Mouse (Mus musculus) limb, embryonic 11.5 days (tissue): Measurements from ENCODE around the gene Herc6. TPM values are rescaled to one million over a fixed set of nuclear protein-coding genes. Genes with fewer than 3 reads are reported as not detected.
A peak's percentile ranks its signal among the peaks of the same experiment; 100 is the strongest.
"Not testable (repeated sequence)": the region's sequence is repeated elsewhere in the genome, so short reads cannot be mapped to it uniquely, and the experiment has no call there.

ENCODE experiments used
- ATAC-seq: fragments of 200-750 bp; cut with Nextera tagmentation; 2 replicates; pipeline ENCODE4 v1.8.0; 2017; ENCODE audit warnings: low read depth; ENCODE audit not compliant: insufficient number of reproducible peaks, low FRiP score, low TSS enrichment
- DNase-seq: peaks from one replicate; pipeline ENCODE4 v3.0.0-alpha.2; 2015; ENCODE audit warnings: low spot score
- H3K27ac ChIP-seq: fragments of 300-500 bp; sonication (generic); replicated peaks from 2 replicates; pipeline ENCODE4 v1.5.1; 2014; ENCODE audit warnings: low read depth, mild to moderate bottlenecking, low read length
- H3K27me3 ChIP-seq: fragments of 300-500 bp; sonication (generic); 2 replicates; pipeline ENCODE4 v1.6.1; 2014; ENCODE audit warnings: mild to moderate bottlenecking, low read length, mixed read lengths; ENCODE audit not compliant: control insufficient read depth, insufficient read depth
- H3K36me3 ChIP-seq: fragments of 300-500 bp; sonication (generic); 2 replicates; pipeline ENCODE4 v1.6.1; 2014; ENCODE audit warnings: mild to moderate bottlenecking, low read length, moderate library complexity, mixed read lengths; ENCODE audit not compliant: control insufficient read depth, insufficient read depth
- H3K4me1 ChIP-seq: fragments of 300-500 bp; sonication (generic); 2 replicates; pipeline ENCODE4 v1.6.1; 2014; ENCODE audit warnings: low read length, mixed read lengths; ENCODE audit not compliant: control insufficient read depth, insufficient read depth
- H3K4me2 ChIP-seq: fragments of 300-500 bp; sonication (generic); 2 replicates; pipeline ENCODE4 v1.6.1; 2014; ENCODE audit warnings: low read depth, mild to moderate bottlenecking, moderate library complexity; ENCODE audit not compliant: severe bottlenecking
- H3K4me3 ChIP-seq: fragments of 300-500 bp; sonication (generic); 2 replicates; pipeline ENCODE4 v1.5.1; 2014; ENCODE audit warnings: low read depth, low read length
- H3K9ac ChIP-seq: fragments of 300-500 bp; sonication (generic); 2 replicates; pipeline ENCODE4 v1.6.1; 2014; ENCODE audit warnings: mild to moderate bottlenecking, low read length
- H3K9me3 ChIP-seq: fragments of 300-500 bp; sonication (generic); 2 replicates; pipeline ENCODE4 v1.6.1; 2016; ENCODE audit warnings: low read length; ENCODE audit not compliant: control insufficient read depth
- WGBS: fragments of 180-500 bp; shearing (Covaris S2); extraction: QIAGEN DNeasy Blood & Tissue Kit; methylation state at CpG from one replicate; pipeline ENCODE4 v1.1.7; 2014; 5-methylcytosine and 5-hydroxymethylcytosine counted together
- polyA plus RNA-seq: library from polyadenylated mRNA; unstranded; fragments of >200 nt; fragmentation: Nextera tagmentation; extraction: Ambion mirVana; gene quantifications from 2 replicates; pipeline ENCODE4 v1.2.1, GENCODE M21; 2014

The Herc6 gene
- polyA plus RNA-seq, 1 experiment from 2014 or later, result 2.1 TPM

- DNase-seq, result peak; percentile 54
Measured at GRCm38 (mm10) chr6:57535971-57536669, 44.7 kb upstream of the Herc6 start.

DNA sequence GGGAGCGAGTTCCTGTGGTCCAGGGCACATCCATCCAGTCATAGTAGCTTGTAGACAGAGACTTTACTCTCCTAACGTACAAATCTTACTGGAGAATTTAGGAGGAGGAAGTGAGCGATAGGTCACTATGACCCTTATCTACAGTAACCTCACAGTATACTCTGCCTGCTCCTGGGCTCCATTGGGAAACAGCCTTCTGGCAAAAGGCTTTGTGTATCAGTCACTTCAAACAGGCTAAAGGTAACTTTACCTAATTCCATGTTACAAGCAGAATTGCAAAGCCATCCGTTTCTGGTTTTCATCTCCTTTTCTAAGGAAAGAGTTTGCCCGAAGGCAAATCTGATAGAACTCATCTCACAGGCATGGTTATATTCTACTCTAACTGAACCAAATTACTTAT lies 42.9 kb upstream of the Herc6 start:
- H3K27me3 ChIP-seq, result no peaks in the 10 kb centered on the region
- H3K9me3 ChIP-seq, result no peaks in the 10 kb centered on the region
- 92% methylated on average over 5 of the region's 5 CpGs for WGBS
- no peak for DNase-seq
- ATAC-seq, result no peak
- H3K9ac ChIP-seq, result no peak overlapping the region
- no peak overlapping the region for H3K4me2 ChIP-seq
- H3K4me3 ChIP-seq, result no peak overlapping the region
- H3K4me1 ChIP-seq, result no peaks in the 10 kb centered on the region
- H3K27ac ChIP-seq, result no peak overlapping the region
- H3K36me3 ChIP-seq, result no peaks in the 10 kb centered on the region

More at GRCm38 (mm10) chr6:57535971-57536669, 44.7 kb upstream of the Herc6 start:
- Histone ChIP-seq H3K9ac (peak overlapping the region; percentile 4; the same call in 1 of the 2 replicates), H3K9me3 (no peaks in the 10 kb centered on the region), H3K4me2 (peak overlapping the region; percentile 62), H3K4me1 (no peaks in the 10 kb centered on the region), H3K36me3 (no peaks in the 10 kb centered on the region), H3K27ac (no peak overlapping the region; the same call in 1 of the 2 replicates), H3K27me3 (no peaks in the 10 kb centered on the region), H3K4me3 (peak overlapping the region; percentile 64)
- WGBS, result 30% methylated on average over 14 of the region's 14 CpGs
- ATAC-seq, result 0 out of 2 replicates have a peak, but pooled peaks have one; percentile 50

DNA sequence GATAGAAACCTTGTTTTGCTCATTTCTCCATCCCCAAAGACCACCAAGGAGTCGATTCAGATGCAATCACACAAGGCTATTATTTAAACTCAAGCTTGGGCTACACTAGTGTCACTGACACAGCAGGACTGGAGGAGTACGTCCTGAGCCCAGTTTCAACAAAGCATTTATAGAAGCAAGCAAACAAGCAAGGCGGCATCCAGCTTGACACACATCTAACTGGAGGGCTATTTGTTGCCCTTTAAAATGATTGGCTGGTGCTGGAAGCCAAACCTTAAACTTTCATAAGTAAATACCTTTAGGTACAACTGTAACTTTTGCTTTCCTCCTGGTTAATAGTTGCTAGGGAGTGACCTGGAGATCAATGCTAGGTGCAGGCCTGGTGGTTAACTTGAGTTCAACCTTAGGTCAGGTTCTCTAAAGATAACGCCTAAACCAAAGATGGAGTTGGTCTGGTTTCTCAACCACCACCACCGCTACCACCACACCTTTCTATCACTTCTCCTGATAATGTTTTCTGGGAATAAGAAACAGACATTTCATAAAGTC lies 39.8 kb upstream of the Herc6 start:
- no peaks in the 10 kb centered on the region for H3K36me3 ChIP-seq
- H3K27me3 ChIP-seq, result no peaks in the 10 kb centered on the region
- WGBS, result 88% methylated on average over 5 of the region's 5 CpGs
- no peak overlapping the region for H3K9ac ChIP-seq
- H3K4me2 ChIP-seq, result no peak overlapping the region
- H3K4me3 ChIP-seq, result no peak overlapping the region
- no peak overlapping the region for H3K27ac ChIP-seq
- ATAC-seq (no peak), DNase-seq (no peak)
- no peaks in the 10 kb centered on the region for H3K9me3 ChIP-seq
- H3K4me1 ChIP-seq, result no peaks in the 10 kb centered on the region

DNA sequence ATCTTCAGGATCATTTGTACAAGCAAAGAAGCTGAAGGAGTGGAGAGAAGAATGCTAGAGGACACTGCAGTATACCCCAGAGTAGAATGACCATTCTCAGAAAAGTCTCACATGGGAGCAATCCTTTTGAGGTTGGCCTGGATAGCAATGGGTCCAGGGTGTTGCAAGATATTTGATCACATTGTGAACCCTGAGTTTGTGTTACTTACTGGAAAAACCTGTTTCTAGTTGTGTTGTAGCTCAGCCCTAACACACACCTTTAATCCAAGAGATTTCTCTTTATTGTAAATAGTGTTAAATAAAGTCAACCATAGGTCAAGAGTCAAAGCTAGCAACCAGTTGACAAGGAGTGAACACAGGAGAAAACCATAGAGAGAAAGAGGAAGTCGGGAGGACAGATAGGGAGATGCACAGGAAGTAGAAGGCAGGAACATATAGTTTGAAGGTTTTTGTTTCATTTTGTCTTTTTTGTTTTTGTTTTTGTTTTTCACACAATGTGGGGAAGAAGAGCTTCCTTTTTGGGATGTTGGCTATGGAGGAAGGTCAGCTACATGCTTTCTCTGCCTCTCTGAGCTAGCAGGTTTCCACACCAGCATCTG lies 39.0 kb upstream of the Herc6 start:
- Histone ChIP-seq H3K4me3 (no peak overlapping the region), H3K27ac (no peak overlapping the region), H3K4me1 (no peaks in the 10 kb centered on the region), H3K9ac (no peak overlapping the region), H3K4me2 (no peak overlapping the region), H3K9me3 (no peaks in the 10 kb centered on the region), H3K36me3 (no peaks in the 10 kb centered on the region), H3K27me3 (no peaks in the 10 kb centered on the region)
- WGBS, result 88% methylated on average over 1 of the region's 1 CpGs
- no peak for DNase-seq
- no peak for ATAC-seq

DNA sequence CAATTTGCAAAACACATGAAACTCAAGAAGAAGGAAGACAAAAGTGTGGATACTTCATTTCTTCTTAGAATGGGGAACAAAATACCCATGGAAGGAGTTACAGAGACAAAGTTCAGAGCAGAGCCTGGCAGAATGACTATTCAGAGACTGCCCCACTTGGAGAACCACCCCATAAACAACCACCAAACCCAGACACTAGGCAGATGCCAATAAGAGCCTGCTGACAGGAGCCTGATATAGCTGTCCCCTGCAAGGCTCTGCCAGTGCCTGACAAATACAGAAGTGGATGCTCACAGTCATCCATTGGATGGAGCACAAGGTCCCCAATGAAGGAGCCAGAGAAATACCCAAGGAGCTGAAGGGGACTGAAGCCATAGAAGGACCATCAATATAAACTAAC lies 37.2 kb upstream of the Herc6 start:
- H3K27me3 ChIP-seq, H3K27ac ChIP-seq, H3K4me3 ChIP-seq, H3K4me1 ChIP-seq, H3K9me3 ChIP-seq, H3K4me2 ChIP-seq, DNase-seq, H3K36me3 ChIP-seq, ATAC-seq, H3K9ac ChIP-seq: not testable (repeated sequence)

DNA sequence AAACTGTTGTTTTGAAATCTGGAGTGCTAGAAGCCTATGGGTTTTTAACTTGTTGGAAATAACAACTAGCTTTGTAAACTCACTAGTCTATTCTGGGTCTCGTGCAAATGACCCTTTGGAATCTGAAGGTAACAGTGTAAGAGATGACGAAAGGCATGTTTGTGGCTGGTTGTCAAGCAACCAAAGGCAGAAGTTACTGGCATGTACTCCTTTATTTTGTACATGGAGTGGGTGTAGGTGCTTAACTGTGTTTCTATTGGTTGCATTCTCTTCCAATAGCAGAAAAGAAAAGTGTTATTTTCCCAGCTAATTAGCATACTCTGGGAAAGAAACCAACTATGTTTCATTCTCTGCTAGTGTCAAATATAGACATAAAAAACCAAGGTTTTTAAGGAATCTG lies 35.9 kb upstream of the Herc6 start:
- H3K27ac ChIP-seq, result no peak overlapping the region
- H3K36me3 ChIP-seq, result no peaks in the 10 kb centered on the region
- H3K9ac ChIP-seq, result no peak overlapping the region
- no peaks in the 10 kb centered on the region for H3K4me1 ChIP-seq
- DNase-seq, result no peak
- WGBS, result 88% methylated on average over 2 of the region's 2 CpGs
- no peaks in the 10 kb centered on the region for H3K27me3 ChIP-seq
- no peak for ATAC-seq
- H3K4me2 ChIP-seq, result no peak overlapping the region
- H3K4me3 ChIP-seq, result no peak overlapping the region
- no peaks in the 10 kb centered on the region for H3K9me3 ChIP-seq

DNA sequence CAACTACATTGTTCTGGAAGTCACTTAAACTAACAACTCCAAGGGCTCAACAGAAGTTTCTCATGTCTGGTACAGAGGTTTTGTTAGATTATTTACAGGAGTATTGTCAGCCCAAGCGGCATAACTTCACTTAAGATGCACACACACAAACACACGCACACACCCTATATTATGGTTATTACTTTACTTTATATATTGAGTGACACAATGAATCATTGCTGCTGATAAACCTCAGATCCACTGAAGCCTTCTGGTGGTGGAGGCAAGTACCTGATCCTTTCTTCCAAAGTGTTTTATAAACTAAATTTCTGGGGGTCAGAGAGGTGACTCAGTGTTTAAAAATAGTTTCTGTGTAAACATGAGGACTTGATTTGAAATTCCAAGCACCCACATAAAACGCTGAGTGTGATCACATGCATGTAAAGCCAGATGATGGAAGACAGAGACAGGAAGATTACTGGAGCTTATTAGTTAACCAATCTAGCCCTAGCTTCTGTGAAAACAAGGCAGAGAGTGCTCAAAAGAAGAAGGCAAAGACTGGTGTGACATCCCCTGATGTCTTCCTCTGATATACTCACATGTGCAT lies 29.5 kb upstream of the Herc6 start:
- no peaks in the 10 kb centered on the region for H3K4me1 ChIP-seq
- 79% methylated on average over 3 of the region's 3 CpGs for WGBS
- H3K9me3 ChIP-seq, result no peaks in the 10 kb centered on the region
- no peak overlapping the region for H3K27ac ChIP-seq
- no peak for ATAC-seq
- no peak for DNase-seq
- H3K4me2 ChIP-seq, result no peak overlapping the region
- no peaks in the 10 kb centered on the region for H3K27me3 ChIP-seq
- H3K9ac ChIP-seq, result no peak overlapping the region
- no peaks in the 10 kb centered on the region for H3K36me3 ChIP-seq
- H3K4me3 ChIP-seq, result no peak overlapping the region

- DNase-seq, result no peak
- Histone ChIP-seq H3K4me1 (no peaks in the 10 kb centered on the region), H3K9ac (no peak overlapping the region), H3K27ac (no peak overlapping the region), H3K9me3 (no peaks in the 10 kb centered on the region), H3K27me3 (no peaks in the 10 kb centered on the region), H3K4me3 (no peak overlapping the region), H3K36me3 (no peaks in the 10 kb centered on the region), H3K4me2 (no peak overlapping the region)
- no peak for ATAC-seq
- 74% methylated on average over 4 of the region's 4 CpGs for WGBS
Measured at GRCm38 (mm10) chr6:57557796-57558317, 22.9 kb upstream of the Herc6 start.
